Mouse (Mus musculus): ENCODE results near the gene Ugt1a8. TPM values are rescaled to one million over a fixed set of nuclear protein-coding genes. Genes with fewer than 3 reads are reported as not detected.

The Ugt1a8 gene
- total and polyA plus RNA-seq, 2 experiments from 2014 or later = not detected

- DNase-seq (ENCODE audit: low spot score) (no peak), ATAC-seq (no peak)
- Histone ChIP-seq H3K27ac (no peak overlapping the region), H3K36me3 (ENCODE audit: insufficient read depth, low read length) (peaks cover 76% of the 10 kb centered on the region), H3K9me3 (ENCODE audit: low read length) (no peaks in the 10 kb centered on the region), H3K4me2 (ENCODE audit: low read depth, low read length) (no peak overlapping the region), H3K4me3 (ENCODE audit: low read length) (no peak overlapping the region), H3K27me3 (ENCODE audit: insufficient read depth, low read length) (no peaks in the 10 kb centered on the region), H3K4me1 (ENCODE audit: insufficient read depth, low read length) (no peaks in the 10 kb centered on the region), H3K9ac (replicated peaks; ENCODE audit: low read length) (no peak overlapping the region)
- WGBS = 85% methylated on average over 6 of the region's 6 CpGs
- TF ChIP-seq CTCF (IDR thresholded peaks at IDR 0.05; ENCODE audit: low read depth) = no peak
These were observed 180.5 kb downstream of the Ugt1a8 start for GRCm38 (mm10) chr1:88268070-88268469.

Other genes with a start within 250 kb of the Ugt1a8 start
- gene Dgkd, start 234.5 kb upstream of the Ugt1a8 start, total RNA-seq (2014; rRNA removed) = 71.0 and 78.0 TPM in 2 replicates
- 33.5 and 36.1 TPM in 2 replicates for gene Dgkd, start 234.5 kb upstream of the Ugt1a8 start, polyA plus RNA-seq (2015; fragmentation: Nextera tagmentation; extraction: Ambion mirVana)
- 12.0 and 18.2 TPM in 2 replicates for gene Usp40, start 79.3 kb upstream of the Ugt1a8 start, total RNA-seq (2014; rRNA removed)
- gene Usp40, start 79.3 kb upstream of the Ugt1a8 start, polyA plus RNA-seq (2015; fragmentation: Nextera tagmentation; extraction: Ambion mirVana) = 9.2 and 11.5 TPM in 2 replicates
- gene Ugt1a10, start 32.4 kb upstream of the Ugt1a8 start, total RNA-seq (2014; rRNA removed) = not detected in 2 replicates
- gene Ugt1a10, start 32.4 kb upstream of the Ugt1a8 start, polyA plus RNA-seq (2015; fragmentation: Nextera tagmentation; extraction: Ambion mirVana) = not detected in 2 replicates
- gene Ugt1a9, start 17.0 kb upstream of the Ugt1a8 start, total RNA-seq (2014; rRNA removed) = not detected in 2 replicates
- gene Ugt1a9, start 17.0 kb upstream of the Ugt1a8 start, polyA plus RNA-seq (2015; fragmentation: Nextera tagmentation; extraction: Ambion mirVana) = not detected in 2 replicates
- gene Ugt1a7c, start 7.2 kb downstream of the Ugt1a8 start, total RNA-seq (2014; rRNA removed) = 1.0 and 1.3 TPM in 2 replicates
- 1.3 and 2.1 TPM in 2 replicates for gene Ugt1a7c, start 7.2 kb downstream of the Ugt1a8 start, polyA plus RNA-seq (2015; fragmentation: Nextera tagmentation; extraction: Ambion mirVana)
- 0.32 and 3.0 TPM in 2 replicates for gene Ugt1a6b, start 15.4 kb downstream of the Ugt1a8 start, total RNA-seq (2014; rRNA removed)
- 3.4 and 3.8 TPM in 2 replicates for gene Ugt1a6b, start 15.4 kb downstream of the Ugt1a8 start, polyA plus RNA-seq (2015; fragmentation: Nextera tagmentation; extraction: Ambion mirVana)
- gene Ugt1a6a, start 47.0 kb downstream of the Ugt1a8 start, total RNA-seq (2014; rRNA removed) = 5.0 and 5.5 TPM in 2 replicates
- 6.3 and 7.6 TPM in 2 replicates for gene Ugt1a6a, start 47.0 kb downstream of the Ugt1a8 start, polyA plus RNA-seq (2015; fragmentation: Nextera tagmentation; extraction: Ambion mirVana)
- gene Ugt1a5, start 78.2 kb downstream of the Ugt1a8 start, total RNA-seq (2014; rRNA removed) = 0.26 TPM in 1 of 2 replicates, not detected in the other
- not detected in 2 replicates for gene Ugt1a5, start 78.2 kb downstream of the Ugt1a8 start, polyA plus RNA-seq (2015; fragmentation: Nextera tagmentation; extraction: Ambion mirVana)
- gene Ugt1a2, start 112.8 kb downstream of the Ugt1a8 start, total RNA-seq (2014; rRNA removed) = not detected in 2 replicates
- not detected in 2 replicates for gene Ugt1a2, start 112.8 kb downstream of the Ugt1a8 start, polyA plus RNA-seq (2015; fragmentation: Nextera tagmentation; extraction: Ambion mirVana)
- gene Dnajb3, start 118.0 kb downstream of the Ugt1a8 start, total RNA-seq (2014; rRNA removed) = 4.7 and 7.5 TPM in 2 replicates
- gene Dnajb3, start 118.0 kb downstream of the Ugt1a8 start, polyA plus RNA-seq (2015; fragmentation: Nextera tagmentation; extraction: Ambion mirVana) = 8.6 and 11.7 TPM in 2 replicates
- gene Ugt1a1, start 124.1 kb downstream of the Ugt1a8 start, total RNA-seq (2014; rRNA removed) = 0.42 TPM in 1 of 2 replicates, not detected in the other
- 0.09 TPM in 1 of 2 replicates, not detected in the other for gene Ugt1a1, start 124.1 kb downstream of the Ugt1a8 start, polyA plus RNA-seq (2015; fragmentation: Nextera tagmentation; extraction: Ambion mirVana)
- gene Mroh2a, start 139.2 kb downstream of the Ugt1a8 start, total RNA-seq (2014; rRNA removed) = 0.16 TPM in 1 of 2 replicates, not detected in the other
- gene Mroh2a, start 139.2 kb downstream of the Ugt1a8 start, polyA plus RNA-seq (2015; fragmentation: Nextera tagmentation; extraction: Ambion mirVana) = 0.23 and 0.55 TPM in 2 replicates
- 82.8 and 86.3 TPM in 2 replicates for gene Hjurp, start 189.8 kb downstream of the Ugt1a8 start, total RNA-seq (2014; rRNA removed)
- gene Hjurp, start 189.8 kb downstream of the Ugt1a8 start, polyA plus RNA-seq (2015; fragmentation: Nextera tagmentation; extraction: Ambion mirVana) = 47.2 and 47.7 TPM in 2 replicates
- 0.05 and 0.14 TPM in 2 replicates for gene Trpm8, start 189.8 kb downstream of the Ugt1a8 start, total RNA-seq (2014; rRNA removed)
- gene Trpm8, start 189.8 kb downstream of the Ugt1a8 start, polyA plus RNA-seq (2015; fragmentation: Nextera tagmentation; extraction: Ambion mirVana) = 0.11 and 0.15 TPM in 2 replicates

Measured in hindbrain, postnatal 0 days (tissue).